15 mouse cellular contexts compared by ENCODE assay signal in genomic region chr12:32454794-32455193, GRCm38 (mm10).
DNase-seq lines count a peak whose midpoint lies in the region; ATAC-seq and TF ChIP-seq lines count a peak whose summit lies in the region.
"Had no signal": no experiment of that assay in that cellular context is flagged by ENCODE, and none has a peak within 500 bp of the region (broad histone marks: within the 10 kb centered on the region; RNA-seq: fewer than 3 reads in every experiment).

No protein-coding gene starts in this region.

- H3K4me2 ChIP-seq in hindbrain, postnatal 0 days (ENCODE audit: low read depth, low read length), result no peak overlapping the region
- H3K4me2 ChIP-seq in hindbrain, embryonic 13.5 days, result no peak overlapping the region
- H3K4me2 ChIP-seq in midbrain, postnatal 0 days (ENCODE audit: low read depth, low read length, poor library complexity, severe bottlenecking), result no peak overlapping the region
- no peak overlapping the region for H3K4me2 ChIP-seq in midbrain, embryonic 11.5 days
- H3K4me2 ChIP-seq in intestine, embryonic 15.5 days (replicated peaks), result no peak overlapping the region
- H3K4me2 ChIP-seq: midbrain, embryonic 12.5 days; neural tube, embryonic 13.5 days had no signal

- H3K9me3 ChIP-seq in hindbrain, postnatal 0 days (ENCODE audit: low read length), result no peaks in the 10 kb centered on the region
- no peaks in the 10 kb centered on the region for H3K9me3 ChIP-seq in hindbrain, embryonic 13.5 days
- H3K9me3 ChIP-seq in midbrain, postnatal 0 days (ENCODE audit: low read length), result no peaks in the 10 kb centered on the region
- H3K9me3 ChIP-seq in midbrain, embryonic 11.5 days (ENCODE audit: control insufficient read depth, low read length), result no peaks in the 10 kb centered on the region
- no peaks in the 10 kb centered on the region for H3K9me3 ChIP-seq in intestine, embryonic 15.5 days
- H3K9me3 ChIP-seq: midbrain, embryonic 12.5 days; neural tube, embryonic 13.5 days had no signal

- no peaks in the 10 kb centered on the region for H3K27me3 ChIP-seq in hindbrain, postnatal 0 days (ENCODE audit: insufficient read depth, low read length)
- no peaks in the 10 kb centered on the region for H3K27me3 ChIP-seq in hindbrain, embryonic 13.5 days
- no peaks in the 10 kb centered on the region for H3K27me3 ChIP-seq in midbrain, postnatal 0 days (ENCODE audit: insufficient read depth, low read length)
- H3K27me3 ChIP-seq in midbrain, embryonic 11.5 days (ENCODE audit: control insufficient read depth, insufficient read depth, low read length), result no peaks in the 10 kb centered on the region
- no peaks in the 10 kb centered on the region for H3K27me3 ChIP-seq in intestine, embryonic 15.5 days (replicated peaks)
- H3K27me3 ChIP-seq: midbrain, embryonic 12.5 days; neural tube, embryonic 13.5 days; Patski had no signal

- TF ChIP-seq CTCF in hindbrain, postnatal 0 days (IDR thresholded peaks at IDR 0.05; ENCODE audit: low read depth), result no peak
- TF ChIP-seq CTCF in midbrain, postnatal 0 days (IDR thresholded peaks at IDR 0.05), result no peak

- no peaks in the 10 kb centered on the region for H3K36me3 ChIP-seq in hindbrain, postnatal 0 days (ENCODE audit: insufficient read depth, low read length)
- H3K36me3 ChIP-seq in hindbrain, embryonic 13.5 days, result no peaks in the 10 kb centered on the region
- H3K36me3 ChIP-seq in midbrain, postnatal 0 days (ENCODE audit: insufficient read depth, low read length), result no peaks in the 10 kb centered on the region
- H3K36me3 ChIP-seq in midbrain, embryonic 11.5 days (ENCODE audit: control insufficient read depth, insufficient read depth, low read length), result no peaks in the 10 kb centered on the region
- no peaks in the 10 kb centered on the region for H3K36me3 ChIP-seq in intestine, embryonic 15.5 days
- H3K36me3 ChIP-seq: midbrain, embryonic 12.5 days; neural tube, embryonic 13.5 days had no signal

- no peak for ATAC-seq in hindbrain, postnatal 0 days
- no peak for ATAC-seq in hindbrain, embryonic 13.5 days (ENCODE audit: low FRiP score)
- no peak for ATAC-seq in midbrain, postnatal 0 days (ENCODE audit: low FRiP score)
- ATAC-seq in midbrain, embryonic 11.5 days (ENCODE audit: low FRiP score), result no peak
- no peak for ATAC-seq in intestine, embryonic 15.5 days
- ATAC-seq: Patski had no signal

- no peak overlapping the region for H3K9ac ChIP-seq in hindbrain, postnatal 0 days (replicated peaks; ENCODE audit: low read length)
- no peak overlapping the region for H3K9ac ChIP-seq in hindbrain, embryonic 13.5 days
- no peak overlapping the region for H3K9ac ChIP-seq in midbrain, postnatal 0 days (replicated peaks; ENCODE audit: low read length, poor library complexity, severe bottlenecking)
- no peak overlapping the region for H3K9ac ChIP-seq in midbrain, embryonic 11.5 days (ENCODE audit: low read length)
- H3K9ac ChIP-seq in intestine, embryonic 15.5 days, result no peak overlapping the region
- H3K9ac ChIP-seq: liver, embryonic 14.5 days; midbrain, embryonic 12.5 days; neural tube, embryonic 13.5 days had no signal

- no peaks in the 10 kb centered on the region for H3K4me1 ChIP-seq in hindbrain, postnatal 0 days (ENCODE audit: insufficient read depth, low read length)
- H3K4me1 ChIP-seq in hindbrain, embryonic 13.5 days (replicated peaks), result no peaks in the 10 kb centered on the region
- H3K4me1 ChIP-seq in midbrain, postnatal 0 days (ENCODE audit: insufficient read depth, low read length), result no peaks in the 10 kb centered on the region
- no peaks in the 10 kb centered on the region for H3K4me1 ChIP-seq in midbrain, embryonic 11.5 days (ENCODE audit: control insufficient read depth, insufficient read depth, low read length)
- no peaks in the 10 kb centered on the region for H3K4me1 ChIP-seq in intestine, embryonic 15.5 days (replicated peaks)
- H3K4me1 ChIP-seq: midbrain, embryonic 12.5 days; neural tube, embryonic 13.5 days had no signal

- no peak overlapping the region for H3K4me3 ChIP-seq in hindbrain, postnatal 0 days (ENCODE audit: low read length)
- H3K4me3 ChIP-seq in hindbrain, embryonic 13.5 days, result no peak overlapping the region
- H3K4me3 ChIP-seq in midbrain, postnatal 0 days (ENCODE audit: low read depth, low read length), result no peak overlapping the region
- H3K4me3 ChIP-seq in midbrain, embryonic 11.5 days (ENCODE audit: low read depth, low read length), result no peak overlapping the region
- H3K4me3 ChIP-seq in intestine, embryonic 15.5 days (replicated peaks), result no peak overlapping the region
- H3K4me3 ChIP-seq: erythroblast, embryonic 14.5 days; midbrain, embryonic 12.5 days; neural tube, embryonic 13.5 days had no signal

- DNase-seq in cerebellum, postnatal 10 days, result peak; percentile 24 to 57
- no peak for DNase-seq in cerebellum, adult 8-10 months
- DNase-seq in hindbrain, postnatal 0 days (ENCODE audit: low spot score), result peak; percentile 64
- peak; percentile 60 for DNase-seq in midbrain, postnatal 0 days (ENCODE audit: low spot score)
- DNase-seq in midbrain, embryonic 11.5 days (ENCODE audit: low spot score, missing footprints), result no peak
- DNase-seq in urinary bladder, postnatal 10 days (ENCODE audit: low spot score), result no peak
- DNase-seq: cerebellum, postnatal 36 days; right cerebral cortex, postnatal 14 days had no signal

- H3K27ac ChIP-seq in hindbrain, postnatal 0 days, result no peak overlapping the region
- no peak overlapping the region for H3K27ac ChIP-seq in hindbrain, embryonic 13.5 days
- H3K27ac ChIP-seq in midbrain, postnatal 0 days (ENCODE audit: low read depth, low read length), result no peak overlapping the region
- no peak overlapping the region for H3K27ac ChIP-seq in midbrain, embryonic 11.5 days (ENCODE audit: low read depth, low read length)
- no peak overlapping the region for H3K27ac ChIP-seq in intestine, embryonic 15.5 days
- H3K27ac ChIP-seq: liver, embryonic 14.5 days; midbrain, embryonic 12.5 days; neural tube, embryonic 13.5 days had no signal

Comparison
In these comparisons a context has a peak if more than half of its experiments do, and no peak if none do; other contexts are left out.
1. DNase-seq: peak in cerebellum, postnatal 10 days (2 of 2), hindbrain, postnatal 0 days (single experiment) and midbrain, postnatal 0 days (single experiment); none in cerebellum, adult 8-10 months (single experiment), midbrain, embryonic 11.5 days (single experiment) and urinary bladder, postnatal 10 days (single experiment).